Mouse (Mus musculus) midbrain, postnatal 0 days (tissue): ENCODE results near the gene Eci2. TPM values are rescaled to one million over a fixed set of nuclear protein-coding genes. Genes with fewer than 3 reads are reported as not detected.

ENCODE experiments used
- ATAC-seq: fragments of 200-750 bp; cut with Nextera tagmentation; 2 replicates; pipeline ENCODE4 v1.8.0; 2017; ENCODE audit warnings: moderate number of reproducible peaks, mild to moderate bottlenecking, moderate TSS enrichment, moderate library complexity; ENCODE audit not compliant: low FRiP score
- DNase-seq: peaks from one replicate; pipeline ENCODE4 v3.0.0-alpha.2; 2015; ENCODE audit warnings: low spot score
- H3K27ac ChIP-seq: fragments of 300-500 bp; sonication (generic); 2 replicates; pipeline ENCODE4 v1.5.1; 2014; ENCODE audit warnings: low read depth, mild to moderate bottlenecking, low read length, mixed read lengths
- H3K27me3 ChIP-seq: fragments of 300-500 bp; sonication (generic); 2 replicates; pipeline ENCODE4 v1.6.1; 2014; ENCODE audit warnings: low read length, control low read depth, mixed read lengths; ENCODE audit not compliant: insufficient read depth
- H3K36me3 ChIP-seq: fragments of 300-500 bp; sonication (generic); 2 replicates; pipeline ENCODE4 v1.6.1; 2014; ENCODE audit warnings: low read length, control low read depth, mixed read lengths; ENCODE audit not compliant: insufficient read depth
- H3K4me1 ChIP-seq: fragments of 300-500 bp; sonication (generic); 2 replicates; pipeline ENCODE4 v1.6.1; 2014; ENCODE audit warnings: mild to moderate bottlenecking, control low read depth, antibody characterized with exemption, low read length, mixed read lengths; ENCODE audit not compliant: insufficient read depth
- H3K4me2 ChIP-seq: fragments of 300-500 bp; sonication (generic); 2 replicates; pipeline ENCODE4 v1.6.1; 2014; ENCODE audit warnings: low read depth, mild to moderate bottlenecking, low read length, mixed read lengths; ENCODE audit not compliant: poor library complexity, severe bottlenecking
- H3K4me3 ChIP-seq: fragments of 300-500 bp; sonication (generic); 2 replicates; pipeline ENCODE4 v1.5.1; 2014; ENCODE audit warnings: low read depth, mild to moderate bottlenecking, low read length, moderate library complexity
- H3K9ac ChIP-seq: fragments of 300-500 bp; sonication (generic); replicated peaks from 2 replicates; pipeline ENCODE4 v1.6.1; 2014; ENCODE audit warnings: mild to moderate bottlenecking, low read length, moderate library complexity, mixed read lengths; ENCODE audit not compliant: poor library complexity, severe bottlenecking
- H3K9me3 ChIP-seq: fragments of 300-500 bp; sonication (generic); 2 replicates; pipeline ENCODE4 v1.6.1; 2016; ENCODE audit warnings: low read length, control low read depth
- CTCF ChIP-seq: IDR thresholded peaks from 2 replicates; pipeline ENCODE4 v1.5.1; 2016; ENCODE audit warnings: antibody characterized with exemption, mild to moderate bottlenecking
- WGBS: fragments of 180-500 bp; shearing (Covaris S2); extraction: QIAGEN DNeasy Blood & Tissue Kit; methylation state at CpG from one replicate; pipeline ENCODE4 v1.1.7; 2014; 5-methylcytosine and 5-hydroxymethylcytosine counted together
- polyA plus RNA-seq: library from polyadenylated mRNA; unstranded; fragments of >200 nt; fragmentation: Nextera tagmentation; extraction: Ambion mirVana; gene quantifications from 2 replicates; pipeline ENCODE4 v1.2.1, GENCODE M21; 2015
- total RNA-seq: library from RNA; depleted of rRNA; stranded (reverse); fragments of >200 nt; gene quantifications from 2 replicates; pipeline ENCODE4 v1.2.3, GENCODE M21; 2014

The Eci2 gene
- total and polyA plus RNA-seq, 2 experiments from 2014 or later = 95.3 to 97.7 TPM

DNA sequence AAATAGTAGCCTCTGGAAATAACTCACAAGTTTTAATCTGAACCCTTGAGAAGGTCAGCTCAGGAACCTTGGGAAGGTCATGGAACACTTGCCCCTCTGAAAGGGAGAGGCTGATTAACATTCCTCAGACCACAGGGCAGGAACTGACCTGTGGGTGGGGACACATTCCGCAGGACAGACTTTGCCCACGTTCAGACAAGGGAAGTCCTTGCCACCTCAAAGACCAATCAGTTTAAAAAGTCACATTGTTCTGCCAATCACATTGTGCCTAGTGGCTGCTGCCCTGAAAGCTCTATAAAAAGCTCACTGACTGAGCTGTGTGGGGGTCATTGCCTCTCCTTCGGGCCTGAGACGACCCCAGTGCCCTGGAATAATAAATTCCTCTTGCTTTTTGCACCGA lies 31.2 kb upstream of the Eci2 start:
- 14% methylated on average over 5 of the region's 5 CpGs for WGBS

DNA sequence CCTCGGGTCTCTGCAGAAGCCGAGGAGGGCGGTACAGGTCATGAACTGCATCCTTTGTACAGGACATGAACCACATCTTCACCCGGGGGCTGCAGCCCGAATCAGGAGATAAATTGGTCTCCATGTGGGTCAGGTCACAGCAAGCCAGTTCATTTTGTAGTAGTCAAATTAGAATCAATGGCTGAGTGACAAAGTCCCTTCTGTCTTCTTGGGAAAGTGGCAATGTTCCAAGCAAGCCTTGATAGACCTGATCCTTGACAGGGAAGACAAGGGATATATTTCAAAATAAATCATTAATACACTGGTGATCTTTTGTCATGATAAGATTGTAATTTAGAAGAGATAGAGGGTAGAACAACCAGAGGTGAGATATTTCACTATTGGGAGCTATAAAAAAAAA lies 9.6 kb upstream of the Eci2 start:
- Histone ChIP-seq H3K9ac (no peak overlapping the region), H3K9me3 (no peaks in the 10 kb centered on the region), H3K27ac (no peak overlapping the region), H3K4me3 (no peak overlapping the region), H3K27me3 (no peaks in the 10 kb centered on the region), H3K4me2 (no peak overlapping the region), H3K36me3 (no peaks in the 10 kb centered on the region), H3K4me1 (no peaks in the 10 kb centered on the region)
- ATAC-seq (no peak), DNase-seq (no peak)
- WGBS = 79% methylated on average over 5 of the region's 5 CpGs
- no peak for TF ChIP-seq CTCF

More for the DNA sequence above, 31.2 kb upstream of the Eci2 start:
- H3K9ac ChIP-seq = no peak overlapping the region
- H3K4me1 ChIP-seq = no peaks in the 10 kb centered on the region
- H3K4me2 ChIP-seq = no peak overlapping the region
- H3K4me3 ChIP-seq = no peak overlapping the region
- TF ChIP-seq CTCF = no peak
- no peak overlapping the region for H3K27ac ChIP-seq
- H3K36me3 ChIP-seq = no peaks in the 10 kb centered on the region
- ATAC-seq (no peak), DNase-seq (no peak)
- H3K9me3 ChIP-seq = no peaks in the 10 kb centered on the region
- no peaks in the 10 kb centered on the region for H3K27me3 ChIP-seq

DNA sequence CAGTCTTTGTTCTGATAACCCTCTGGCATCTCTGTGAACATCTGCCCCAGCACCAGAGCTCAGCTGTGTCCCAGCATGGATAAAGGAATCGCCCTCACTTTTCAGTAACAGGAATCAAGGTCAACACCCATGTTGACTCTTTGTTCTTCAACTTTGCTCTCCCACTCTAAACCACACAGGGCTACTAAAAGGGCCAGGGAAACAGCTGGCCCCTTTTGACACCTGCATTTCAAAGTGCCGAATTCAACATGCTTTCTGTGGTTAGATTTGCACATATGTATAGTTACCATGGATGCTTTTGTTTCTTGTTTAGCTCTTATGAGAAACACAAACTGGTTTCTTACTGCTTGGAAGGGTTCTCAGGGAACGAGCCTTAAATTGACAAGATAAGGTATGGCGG lies 8.8 kb upstream of the Eci2 start:
- WGBS = 80% methylated on average over 4 of the region's 4 CpGs

DNA sequence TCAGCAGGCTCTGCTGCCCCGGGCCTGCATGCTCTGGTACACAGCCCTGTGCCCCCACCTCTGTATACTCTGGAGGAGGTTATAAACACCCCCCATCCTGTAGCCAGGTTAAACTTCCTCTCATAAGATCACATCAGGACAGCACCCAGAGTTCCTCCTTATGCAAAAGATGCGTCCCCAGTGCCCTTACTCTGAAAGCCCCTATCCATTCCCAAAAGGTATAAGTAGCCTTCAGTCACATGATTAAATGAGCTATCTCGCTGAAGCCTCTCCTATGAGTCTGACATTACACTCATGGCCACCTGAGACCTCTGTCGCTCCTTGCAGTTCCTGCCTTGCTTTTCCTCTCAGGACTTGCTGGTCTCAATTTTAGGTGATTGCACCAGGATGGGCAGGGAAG lies 6.7 kb upstream of the Eci2 start:
- Histone ChIP-seq H3K4me1 (no peaks in the 10 kb centered on the region), H3K36me3 (no peaks in the 10 kb centered on the region), H3K27me3 (no peaks in the 10 kb centered on the region), H3K4me2 (no peak overlapping the region), H3K4me3 (no peak overlapping the region), H3K9ac (no peak overlapping the region), H3K9me3 (no peaks in the 10 kb centered on the region), H3K27ac (no peak overlapping the region)
- ATAC-seq = no peak
- 96% methylated on average over 4 of the region's 4 CpGs for WGBS
- TF ChIP-seq CTCF = no peak
- DNase-seq = no peak

More for the DNA sequence above, 8.8 kb upstream of the Eci2 start:
- H3K4me1 ChIP-seq = no peaks in the 10 kb centered on the region
- no peaks in the 10 kb centered on the region for H3K36me3 ChIP-seq
- no peak for ATAC-seq
- H3K27ac ChIP-seq = no peak overlapping the region
- H3K4me2 ChIP-seq = no peak overlapping the region
- H3K9ac ChIP-seq = no peak overlapping the region
- no peaks in the 10 kb centered on the region for H3K9me3 ChIP-seq
- H3K27me3 ChIP-seq = no peaks in the 10 kb centered on the region
- H3K4me3 ChIP-seq = no peak overlapping the region
- TF ChIP-seq CTCF = no peak
- DNase-seq = no peak

DNA sequence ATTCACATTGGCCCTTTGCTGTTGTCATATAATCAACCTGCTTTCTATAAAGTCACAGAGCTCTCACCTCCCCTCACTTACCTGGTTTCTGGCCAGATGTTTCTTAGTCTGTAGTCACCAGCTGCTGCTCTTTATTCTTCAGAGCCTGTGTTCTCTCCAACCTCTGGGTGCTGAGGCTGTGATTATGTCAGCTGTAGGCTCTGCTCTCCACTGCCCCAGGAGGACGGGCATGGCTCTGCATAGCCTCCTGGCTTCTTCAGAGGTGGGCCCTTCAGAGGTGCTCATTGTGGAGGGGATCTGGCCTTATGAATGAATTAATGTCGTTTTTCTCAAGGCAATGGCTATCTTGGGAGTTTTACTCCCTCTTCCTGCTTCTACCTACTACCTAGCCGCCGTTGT lies 4.8 kb upstream of the Eci2 start:
- Histone ChIP-seq H3K9me3 (no peaks in the 10 kb centered on the region), H3K4me1 (no peaks in the 10 kb centered on the region), H3K9ac (no peak overlapping the region), H3K27ac (no peak overlapping the region), H3K4me3 (no peak overlapping the region), H3K4me2 (no peak overlapping the region), H3K36me3 (no peaks in the 10 kb centered on the region), H3K27me3 (no peaks in the 10 kb centered on the region)
- ATAC-seq = no peak
- WGBS = 87% methylated on average over 4 of the region's 4 CpGs
- DNase-seq = no peak
- peak; percentile 48 for TF ChIP-seq CTCF

DNA sequence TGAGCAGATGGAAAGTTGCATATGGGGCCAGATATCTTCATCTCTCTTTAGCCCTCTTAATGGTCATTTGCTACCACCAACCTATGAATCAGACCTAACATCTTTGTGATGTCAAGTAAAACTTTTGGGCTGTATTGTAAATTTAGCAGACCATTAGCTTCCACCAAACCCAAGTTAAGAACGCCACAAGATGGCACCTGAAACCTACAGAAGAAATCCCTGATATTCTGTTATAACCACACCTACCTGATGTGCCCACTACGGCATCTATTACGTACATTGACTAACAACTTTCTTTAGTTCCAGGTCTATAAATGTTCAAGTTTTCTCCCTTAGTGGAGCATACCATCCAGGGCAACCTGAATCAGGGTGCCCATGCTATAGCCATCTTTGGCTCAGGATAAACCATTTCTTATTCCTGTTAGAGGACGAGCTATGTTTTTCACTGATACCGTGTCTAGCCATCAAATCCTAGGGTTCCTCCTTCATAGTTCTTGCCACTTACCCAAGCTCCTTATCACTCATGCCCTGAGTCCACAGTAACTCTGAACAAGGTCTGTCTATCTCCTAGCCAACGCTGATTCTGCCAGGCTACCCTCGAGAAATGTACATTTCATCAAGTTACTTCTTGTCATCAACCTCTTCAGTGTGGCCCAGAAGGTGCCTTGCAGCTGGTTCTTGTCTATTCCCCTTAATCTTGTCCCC lies 4.2 kb upstream of the Eci2 start:
- H3K27ac ChIP-seq = no peak overlapping the region
- no peak overlapping the region for H3K4me3 ChIP-seq
- peak; percentile 72 for TF ChIP-seq CTCF
- H3K4me1 ChIP-seq = no peaks in the 10 kb centered on the region
- no peaks in the 10 kb centered on the region for H3K27me3 ChIP-seq
- H3K9me3 ChIP-seq = no peaks in the 10 kb centered on the region
- ATAC-seq (no peak), DNase-seq (peak; percentile 67)
- no peaks in the 10 kb centered on the region for H3K36me3 ChIP-seq
- H3K9ac ChIP-seq = no peak overlapping the region
- no peak overlapping the region for H3K4me2 ChIP-seq
- WGBS = 84% methylated on average over 7 of the region's 7 CpGs
